ENCODE assay signal across 8 mouse cellular contexts in the genomic region with DNA sequence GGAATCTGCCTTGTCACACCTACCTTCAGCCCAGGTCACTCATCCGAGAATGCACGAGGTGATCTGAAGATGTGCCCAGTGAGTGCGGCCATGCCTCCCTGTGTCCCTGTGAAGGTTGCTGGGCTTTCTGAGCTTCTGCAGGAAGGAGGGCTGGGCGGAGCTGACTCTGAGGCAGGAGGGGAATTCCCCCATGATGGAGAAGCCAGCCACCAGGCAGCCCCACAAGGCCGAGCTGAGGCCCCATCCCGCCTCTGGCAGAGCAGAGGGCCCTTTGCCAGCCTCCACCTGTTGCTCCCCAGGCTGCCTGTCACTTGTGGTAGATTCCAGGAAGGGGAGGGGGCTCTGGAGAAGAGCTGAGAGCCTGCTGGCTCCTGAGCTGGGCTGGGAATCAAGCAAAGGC. TPM values are rescaled to one million over a fixed set of nuclear protein-coding genes. Genes with fewer than 3 reads are reported as not detected.
DNase-seq lines count a peak whose midpoint lies in the region; ATAC-seq and TF ChIP-seq lines count a peak whose summit lies in the region.

A gene (minus strand): TSS at position 108 of the 400 bp plus-strand sequence.

- H3K27me3 ChIP-seq in intestine, postnatal 0 days (replicated peaks; ENCODE audit: control insufficient read depth, insufficient read depth, low read length): no peaks in the 10 kb centered on the region
- H3K27me3 ChIP-seq in liver, postnatal 0 days (ENCODE audit: insufficient read depth, low read length): no peaks in the 10 kb centered on the region
- no peaks in the 10 kb centered on the region for H3K27me3 ChIP-seq in spleen, adult 2 months (ENCODE audit: control insufficient read depth, insufficient read depth, low read length)

- no peak for TF ChIP-seq POLR2A in lung, adult 2 months (IDR thresholded peaks at IDR 0.05; ENCODE audit: borderline replicate concordance, extremely low read depth, low read depth, low read length)
- 0 out of 2 replicates have a peak, but pooled peaks have one; percentile 7 for TF ChIP-seq POLR2A in bone marrow macrophage, adult 2 months (IDR thresholded peaks at IDR 0.05; ENCODE audit: borderline replicate concordance, low read depth, low read length)
- peak; percentile 12; the same call in 1 of the 2 replicates for TF ChIP-seq POLR2A in spleen, adult 2 months (IDR thresholded peaks at IDR 0.05; ENCODE audit: low read depth, low read length)

- H3K4me3 ChIP-seq in lung, adult 2 months (replicated peaks; ENCODE audit: extremely low read depth, low read depth, low read length): peak within 1 kb of the TSS; percentile 25
- peak within 1 kb of the TSS; percentile 86 for H3K4me3 ChIP-seq in bone marrow macrophage, adult 2 months (ENCODE audit: insufficient read depth, low read length)
- H3K4me3 ChIP-seq in intestine, postnatal 0 days (ENCODE audit: low read depth, low read length): no peak within 1 kb of the TSS
- H3K4me3 ChIP-seq in liver, postnatal 0 days (ENCODE audit: low read depth, low read length): no peak within 1 kb of the TSS
- H3K4me3 ChIP-seq in spleen, adult 2 months (ENCODE audit: extremely low read depth, insufficient read depth, insufficient read length): peak within 1 kb of the TSS; percentile 54

- H3K27ac ChIP-seq in bone marrow macrophage, adult 2 months (ENCODE audit: insufficient read depth, low read depth, low read length): peak within 1 kb of the TSS; percentile 69
- H3K27ac ChIP-seq in intestine, postnatal 0 days (ENCODE audit: low read depth, low read length): no peak within 1 kb of the TSS
- H3K27ac ChIP-seq in liver, postnatal 0 days (ENCODE audit: low read depth): no peak within 1 kb of the TSS
- peak within 1 kb of the TSS; percentile 60 for H3K27ac ChIP-seq in spleen, adult 2 months (ENCODE audit: insufficient read depth, low read length)

- H3K9me3 ChIP-seq in intestine, postnatal 0 days (ENCODE audit: control insufficient read depth): no peaks in the 10 kb centered on the region
- H3K9me3 ChIP-seq in liver, postnatal 0 days (ENCODE audit: low read length): no peaks in the 10 kb centered on the region

- H3K4me1 ChIP-seq in lung, adult 2 months (ENCODE audit: control insufficient read depth, insufficient read depth, low read length): peaks cover 7% of the 10 kb centered on the region
- H3K4me1 ChIP-seq in bone marrow macrophage, adult 2 months (ENCODE audit: control insufficient read depth, insufficient read depth, low read length): peaks cover 63% of the 10 kb centered on the region
- peaks cover 5% of the 10 kb centered on the region; the same call in 1 of the 2 replicates for H3K4me1 ChIP-seq in intestine, postnatal 0 days (replicated peaks; ENCODE audit: control insufficient read depth, insufficient read depth, low read length)
- peaks cover 22% of the 10 kb centered on the region for H3K4me1 ChIP-seq in liver, postnatal 0 days (ENCODE audit: insufficient read depth)
- peaks cover 38% of the 10 kb centered on the region for H3K4me1 ChIP-seq in spleen, adult 2 months (ENCODE audit: control insufficient read depth, insufficient read depth, insufficient read length)

- 27% methylated on average over 6 of the region's 6 CpGs for WGBS in lung, adult 2 months
- WGBS in intestine, postnatal 0 days: 15% methylated on average over 6 of the region's 6 CpGs
- 40% methylated on average over 6 of the region's 6 CpGs for WGBS in liver, postnatal 0 days (ENCODE audit: insufficient replicate concordance)
- 18% methylated on average over 6 of the region's 6 CpGs for WGBS in spleen, adult 2 months

- H3K9ac ChIP-seq in intestine, postnatal 0 days (ENCODE audit: low read depth, low read length): no peak within 1 kb of the TSS
- no peak within 1 kb of the TSS; the same call in 1 of the 2 replicates for H3K9ac ChIP-seq in liver, postnatal 0 days (replicated peaks)

- no peaks in the 10 kb centered on the region for H3K36me3 ChIP-seq in intestine, postnatal 0 days (ENCODE audit: control insufficient read depth, insufficient read depth)
- H3K36me3 ChIP-seq in liver, postnatal 0 days (replicated peaks; ENCODE audit: insufficient read depth, low read length): no peaks in the 10 kb centered on the region
- no peaks in the 10 kb centered on the region for H3K36me3 ChIP-seq in spleen, adult 2 months (ENCODE audit: control insufficient read depth, insufficient read depth, low read length)

- DNase-seq in lung, adult 2 months: no peak
- no peak for DNase-seq in lung, postnatal 25 days (ENCODE audit: low spot score)
- DNase-seq in heart, adult 18-20 months: peak in 1 of 2 experiments; percentile 56
- no peak for DNase-seq in liver, postnatal 0 days
- DNase-seq in spleen, adult 2 months (ENCODE audit: low read depth in 1 of 2, low spot score in 2 of 2): peak in 1 of 2 experiments; percentile 62
- no peak for DNase-seq in embryo, embryonic 9.5 days (ENCODE audit: extremely low spot score)

- no peak for ATAC-seq in intestine, postnatal 0 days
- ATAC-seq in liver, postnatal 0 days: no peak

- no peak for TF ChIP-seq CTCF in lung, adult 2 months (IDR thresholded peaks at IDR 0.05; ENCODE audit: insufficient read depth, low read length)
- TF ChIP-seq CTCF in bone marrow macrophage, adult 2 months (IDR thresholded peaks at IDR 0.05; ENCODE audit: low read depth, low read length): no peak
- no peak for TF ChIP-seq CTCF in intestine, postnatal 0 days (IDR thresholded peaks at IDR 0.05; ENCODE audit: low read depth)
- no peak for TF ChIP-seq CTCF in liver, postnatal 0 days (IDR thresholded peaks at IDR 0.05; ENCODE audit: low read depth)
- TF ChIP-seq CTCF in spleen, adult 2 months (IDR thresholded peaks at IDR 0.05; ENCODE audit: extremely low read depth, insufficient read depth, insufficient read length, insufficient replicate concordance): no peak

- TF ChIP-seq EP300 in liver, postnatal 0 days (IDR thresholded peaks at IDR 0.05; ENCODE audit: low read depth): no peak

- H3K4me2 ChIP-seq in intestine, postnatal 0 days (replicated peaks; ENCODE audit: low read depth): peak within 1 kb of the TSS; percentile 4
- H3K4me2 ChIP-seq in liver, postnatal 0 days (ENCODE audit: low read depth, low read length): peak within 1 kb of the TSS; percentile 44

RNA-seq across cellular contexts. Expression of the gene that starts here (rescaled TPM):
- polyA plus RNA-seq in lung, adult 2 months (2012; rRNA removed): 43.9 and 47.2 TPM in 2 replicates
- 70.3 and 72.2 TPM in 2 replicates for polyA plus RNA-seq in bone marrow macrophage, adult 2 months (2012; ENCODE audit: insufficient read depth, insufficient read length, missing spikeins)
- 10 to 100 TPM; 26.7 to 32.7 TPM for total RNA-seq in heart, adult 18-20 months (2021)
- 29.9 and 30.3 TPM in 2 replicates for polyA plus RNA-seq in intestine, postnatal 0 days (2015; fragmentation: Nextera tagmentation; extraction: Ambion mirVana)
- 5.2 and 5.3 TPM in 2 replicates for polyA plus RNA-seq in liver, postnatal 0 days (2015; fragmentation: Nextera tagmentation; extraction: Ambion mirVana)
- 54.6 and 65.5 TPM in 2 replicates for polyA plus RNA-seq in spleen, adult 2 months (2012; rRNA removed)

Comparison
In these comparisons a context has a peak if more than half of its experiments do, and no peak if none do; other contexts are left out.
1. H3K4me3 ChIP-seq: peak in lung, adult 2 months (single experiment), bone marrow macrophage, adult 2 months (single experiment) and spleen, adult 2 months (single experiment); none in intestine, postnatal 0 days (single experiment) and liver, postnatal 0 days (single experiment).
2. H3K27ac ChIP-seq: peak in bone marrow macrophage, adult 2 months (single experiment) and spleen, adult 2 months (single experiment); none in intestine, postnatal 0 days (single experiment) and liver, postnatal 0 days (single experiment).